Mouse (Mus musculus) megakaryocyte, adult 5-6 weeks (primary cell): Measurements from ENCODE around the gene 4930513O06Rik. TPM values are rescaled to one million over a fixed set of nuclear protein-coding genes. Genes with fewer than 3 reads are reported as not detected.

Experiments
- ATAC-seq: 2 replicates; pipeline ENCODE4 v1.8.0; 2016; ENCODE audit warnings: mild to moderate bottlenecking, inconsistent platforms; ENCODE audit not compliant: poor library complexity, severe bottlenecking
- total RNA-seq, 2 experiments: library from RNA; stranded (forward) in 1 of 2; stranded (reverse) in 1 of 2; fragments of 153-499, 151-499 nt in 1 of 2; fragments of 221-1000, 200-1000 nt in 1 of 2; gene quantifications; 2 replicates each; pipeline versions ENCODE4 v1.2.3 to v1.2.4; 2015 to 2017

4930513O06Rik gene
- total RNA-seq (2015) (not detected in 2 replicates), total RNA-seq (2017) (not detected in 2 replicates)

GRCm38 (mm10) chrX:139085943-139086342 is at the start of gene 4930513O06Rik:
4930513O06Rik (plus strand) TSS chrX:139086243.
- no peak for ATAC-seq

- ATAC-seq, result no peak
These were observed 48.4 kb upstream of the 4930513O06Rik start for GRCm38 (mm10) chrX:139037666-139038065.

GRCm38 (mm10) chrX:139039314-139039713 is 46.7 kb upstream of the 4930513O06Rik start:
- ATAC-seq, result no peak

GRCm38 (mm10) chrX:139041148-139041547 is 44.9 kb upstream of the 4930513O06Rik start:
- ATAC-seq, result no peak

- ATAC-seq, result no peak
These were observed 34.1 kb upstream of the 4930513O06Rik start for GRCm38 (mm10) chrX:139051976-139052375.

GRCm38 (mm10) chrX:139053149-139053548 is 32.9 kb upstream of the 4930513O06Rik start:
- ATAC-seq, result no peak

DNA sequence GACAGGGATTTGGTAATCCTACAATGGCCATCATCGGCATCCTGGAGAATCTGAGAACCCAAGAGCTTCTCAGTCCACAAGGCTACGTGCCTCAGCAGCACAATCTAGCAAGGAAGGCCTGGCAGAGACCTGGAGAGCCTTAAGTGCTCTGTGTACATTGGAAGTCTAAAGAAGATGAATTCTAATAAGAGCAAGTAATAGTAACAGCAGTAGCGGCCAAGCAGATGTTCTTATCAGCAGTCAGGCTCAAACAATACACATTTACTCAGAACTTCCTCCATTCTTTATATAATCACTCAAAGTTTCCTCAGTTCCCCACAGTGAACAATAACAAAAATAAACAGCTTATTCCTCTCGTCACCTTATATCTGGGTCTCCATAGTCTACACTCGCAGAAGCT is 22.0 kb upstream of the 4930513O06Rik start:
- ATAC-seq, result no peak

DNA sequence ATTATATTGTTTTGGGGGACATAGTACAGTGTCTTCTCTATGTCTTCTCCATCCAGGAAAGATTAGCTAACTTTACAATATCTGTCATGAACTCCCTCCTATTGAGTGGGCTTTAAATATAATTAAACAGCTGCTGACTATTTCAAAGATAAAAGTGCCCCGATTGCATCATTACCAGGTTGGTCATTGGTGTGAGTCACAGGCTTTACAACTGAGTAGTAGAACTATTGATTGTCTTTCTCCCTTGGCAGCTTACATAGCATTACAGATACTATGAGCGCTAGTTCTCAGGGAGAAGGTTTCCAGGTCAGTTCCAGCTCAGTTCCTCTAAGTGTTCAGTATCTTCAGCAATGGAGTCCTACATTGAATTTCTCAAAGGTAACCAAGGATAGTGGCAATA is 7.5 kb upstream of the 4930513O06Rik start:
- no peak for ATAC-seq

DNA sequence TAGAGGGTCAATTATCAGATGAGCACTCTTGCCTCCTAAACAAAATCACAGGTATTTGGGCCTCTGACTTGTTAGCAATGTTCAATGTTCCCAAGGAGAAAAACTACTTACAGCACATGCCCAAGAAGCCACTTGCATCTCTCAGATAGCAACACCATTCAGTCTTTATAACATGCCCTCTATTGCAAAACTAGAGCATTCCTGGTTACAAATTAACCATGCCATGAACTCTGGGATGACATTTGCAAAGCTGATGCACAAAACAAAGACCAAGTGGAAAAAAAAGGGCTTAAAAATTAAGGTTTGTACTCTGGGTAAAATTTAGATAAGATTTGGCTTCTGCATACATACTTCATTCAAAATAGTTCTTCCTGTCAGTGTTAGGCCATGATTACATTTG is 966 bp upstream of the 4930513O06Rik start, which contains the start of gene Serpina7:
TSS of gene Serpina7 (minus strand) at position 160 of the 400 bp plus-strand sequence.
- ATAC-seq, result no peak

DNA sequence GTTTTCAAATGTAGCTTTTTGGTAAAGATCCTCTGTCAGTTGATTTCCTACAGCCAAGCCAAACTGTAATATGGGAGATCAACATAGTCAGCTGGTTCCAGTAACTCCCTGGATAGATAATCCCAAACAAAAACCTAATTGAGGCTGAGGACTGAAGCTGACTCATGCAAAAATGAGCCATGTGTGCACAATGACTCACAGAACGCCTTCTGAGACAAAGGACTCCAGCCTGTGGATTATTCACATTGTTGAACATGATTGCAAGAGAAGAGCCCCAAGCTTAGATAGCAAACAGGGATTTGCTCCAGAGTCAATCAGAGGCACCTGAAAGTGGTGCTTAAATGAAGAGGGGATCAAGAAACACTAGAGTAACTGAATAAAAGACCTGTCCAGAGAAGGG is 11.2 kb downstream of the 4930513O06Rik start:
- no peak for ATAC-seq

DNA sequence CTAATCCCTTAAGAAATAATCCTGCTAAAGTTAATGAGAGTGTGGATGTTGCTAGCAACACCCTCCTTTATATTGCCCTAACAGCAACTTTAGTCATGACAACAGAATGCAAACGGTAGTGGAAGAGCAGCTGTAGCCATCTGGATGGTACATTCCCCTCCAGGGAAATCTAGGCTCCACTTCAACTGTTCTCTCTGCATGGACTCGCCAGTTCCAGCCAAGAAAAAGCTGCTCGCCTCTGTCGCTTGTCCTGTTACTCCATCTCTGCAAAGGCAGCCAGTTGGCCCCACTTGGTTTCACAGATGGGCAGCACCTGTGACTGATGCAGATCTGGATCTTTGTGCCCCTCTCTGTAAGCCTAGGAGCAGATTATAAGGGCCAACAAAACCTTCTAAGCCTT is 48.0 kb downstream of the 4930513O06Rik start:
- no peak for ATAC-seq

Other genes with a start within 250 kb of the 4930513O06Rik start
- gene Nrk, start 171.8 kb upstream of the 4930513O06Rik start, total RNA-seq (2015), result not detected in 2 replicates
- gene Nrk, start 171.8 kb upstream of the 4930513O06Rik start, total RNA-seq (2017), result not detected in 2 replicates
- not detected in 2 replicates for gene Serpina7, start 1.0 kb upstream of the 4930513O06Rik start, total RNA-seq (2015)
- not detected in 2 replicates for gene Serpina7, start 1.0 kb upstream of the 4930513O06Rik start, total RNA-seq (2017)
- gene 4933428M09Rik, start 93.0 kb downstream of the 4930513O06Rik start, total RNA-seq (2015), result not detected in 2 replicates
- not detected in 2 replicates for gene 4933428M09Rik, start 93.0 kb downstream of the 4930513O06Rik start, total RNA-seq (2017)
- gene Mum1l1, start 123.8 kb downstream of the 4930513O06Rik start, total RNA-seq (2015), result not detected in 2 replicates
- not detected in 2 replicates for gene Mum1l1, start 123.8 kb downstream of the 4930513O06Rik start, total RNA-seq (2017)
- gene Trap1a, start 247.4 kb downstream of the 4930513O06Rik start, total RNA-seq (2015), result not detected in 2 replicates
- gene Trap1a, start 247.4 kb downstream of the 4930513O06Rik start, total RNA-seq (2017), result not detected in 2 replicates